Mouse (Mus musculus): ENCODE results near the gene Lca5l.

DNA sequence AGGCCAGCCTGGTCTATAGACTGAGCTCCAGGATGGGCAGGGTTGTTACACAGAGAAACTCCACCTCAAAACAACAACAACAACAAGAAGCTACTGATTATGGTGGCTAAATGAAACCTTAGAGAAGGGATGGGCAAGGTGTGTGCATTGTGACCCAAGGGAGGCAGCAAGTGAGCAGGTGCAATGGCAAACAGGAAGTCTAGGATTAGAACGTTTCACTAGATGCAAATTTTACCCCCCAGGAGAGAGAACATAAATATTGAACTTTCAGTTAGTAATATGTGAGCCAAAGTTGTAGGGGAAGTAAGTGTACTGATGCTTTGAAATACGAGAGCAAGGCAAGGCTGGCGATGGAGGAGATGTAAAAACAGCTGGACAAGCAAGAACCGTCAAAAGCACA lies 82.4 kb downstream of the Lca5l start:
- TF ChIP-seq CTCF (IDR thresholded peaks at IDR 0.05; ENCODE audit: insufficient read depth, low read length) (no peak), POLR2A (IDR thresholded peaks at IDR 0.05; ENCODE audit: borderline replicate concordance, extremely low read depth, low read depth, low read length) (no peak)
